Mouse (Mus musculus) liver, embryonic 13.5 days (tissue): ENCODE data around the gene Foxl1. TPM values are rescaled to one million over a fixed set of nuclear protein-coding genes. Genes with fewer than 3 reads are reported as not detected.

Experiments
- ATAC-seq: fragments of 200-750 bp; cut with Nextera tagmentation; 2 replicates; pipeline ENCODE4 v1.8.0; 2017; ENCODE audit warnings: low read depth, mild to moderate bottlenecking, moderate number of reproducible peaks, moderate library complexity
- DNase-seq: peaks from one replicate; pipeline ENCODE4 v3.0.0; 2022
- H3K27ac ChIP-seq: fragments of 300-500 bp; sonication (generic); 2 replicates; pipeline ENCODE4 v1.5.1; 2015; ENCODE audit warnings: moderate library complexity, mild to moderate bottlenecking, inconsistent platforms
- H3K27me3 ChIP-seq: fragments of 300-500 bp; sonication (generic); 2 replicates; pipeline ENCODE4 v1.6.1; 2015; ENCODE audit warnings: mild to moderate bottlenecking, inconsistent platforms
- H3K36me3 ChIP-seq: fragments of 300-500 bp; sonication (generic); 2 replicates; pipeline ENCODE4 v1.6.1; 2015; ENCODE audit warnings: mild to moderate bottlenecking, inconsistent platforms
- H3K4me1 ChIP-seq: fragments of 300-500 bp; sonication (generic); replicated peaks from 2 replicates; pipeline ENCODE4 v1.6.1; 2015; ENCODE audit warnings: inconsistent platforms
- H3K4me2 ChIP-seq: fragments of 300-500 bp; sonication (generic); 2 replicates; pipeline ENCODE4 v1.6.1; 2015; ENCODE audit warnings: inconsistent platforms, mild to moderate bottlenecking, moderate library complexity
- H3K4me3 ChIP-seq: fragments of 300-500 bp; sonication (generic); replicated peaks from 2 replicates; pipeline ENCODE4 v1.5.1; 2015; ENCODE audit warnings: mild to moderate bottlenecking, inconsistent platforms
- H3K9ac ChIP-seq: fragments of 300-500 bp; sonication (generic); 2 replicates; pipeline ENCODE4 v1.6.1; 2015; ENCODE audit warnings: mild to moderate bottlenecking, inconsistent platforms
- H3K9me3 ChIP-seq: fragments of 300-500 bp; sonication (generic); replicated peaks from 2 replicates; pipeline ENCODE4 v1.6.1; 2016; ENCODE audit warnings: inconsistent platforms
- WGBS: fragments of 180-500 bp; shearing (Covaris S2); methylation state at CpG from one replicate; pipeline ENCODE4 v1.1.7; 2015; ENCODE audit not compliant: insufficient replicate concordance; 5-methylcytosine and 5-hydroxymethylcytosine counted together
- polyA plus RNA-seq: library from polyadenylated mRNA; unstranded; fragments of >200 nt; fragmentation: Nextera tagmentation; extraction: Ambion mirVana; gene quantifications from 2 replicates; pipeline ENCODE4 v1.2.1, GENCODE M21; 2015

Gene Foxl1
- 0.13 and 0.14 TPM in 2 replicates for polyA plus RNA-seq

- ATAC-seq, result no peak
- H3K9me3 ChIP-seq, result no peaks in the 10 kb centered on the region
- H3K36me3 ChIP-seq, result no peaks in the 10 kb centered on the region
- DNase-seq, result no peak
- H3K4me3 ChIP-seq, result peak within 1 kb of the TSS; percentile 10
- peak within 1 kb of the TSS; percentile 12; the same call in 1 of the 2 replicates for H3K4me2 ChIP-seq
- no peak within 1 kb of the TSS for H3K27ac ChIP-seq
- H3K27me3 ChIP-seq, result peaks cover 96% of the 10 kb centered on the region
- H3K4me1 ChIP-seq, result peaks cover 13% of the 10 kb centered on the region
- 2% methylated on average over 43 of the region's 43 CpGs for WGBS
- H3K9ac ChIP-seq, result no peak within 1 kb of the TSS; the same call in 1 of the 2 replicates
Observed at GRCm38 (mm10) chr8:121127756-121128375, at the start of gene Foxl1. TSS of gene Foxl1 (plus strand) at chr8:121127940.

- DNase-seq, result no peak
- 0 out of 2 replicates have a peak, but pooled peaks cover 4% of the 10 kb centered on the region for H3K4me1 ChIP-seq
- ATAC-seq, result no peak
- 14% methylated on average over 14 of the region's 14 CpGs for WGBS
- no peak overlapping the region for H3K27ac ChIP-seq
- H3K4me3 ChIP-seq, result no peak overlapping the region
- no peaks in the 10 kb centered on the region for H3K9me3 ChIP-seq
- H3K9ac ChIP-seq, result no peak overlapping the region
- H3K4me2 ChIP-seq, result no peak overlapping the region
- peaks cover 99% of the 10 kb centered on the region for H3K27me3 ChIP-seq
- H3K36me3 ChIP-seq, result no peaks in the 10 kb centered on the region
Observed at GRCm38 (mm10) chr8:121078721-121079120, 49.0 kb upstream of the Foxl1 start.

GRCm38 (mm10) chr8:121079201-121079600 is 48.5 kb upstream of the Foxl1 start:
- DNase-seq (no peak), ATAC-seq (no peak)
- Histone ChIP-seq H3K4me3 (no peak overlapping the region), H3K27me3 (peaks cover 99% of the 10 kb centered on the region), H3K9ac (no peak overlapping the region), H3K36me3 (no peaks in the 10 kb centered on the region), H3K9me3 (no peaks in the 10 kb centered on the region), H3K27ac (no peak overlapping the region), H3K4me1 (0 out of 2 replicates have a peak, but pooled peaks cover 6% of the 10 kb centered on the region), H3K4me2 (no peak overlapping the region)
- WGBS, result 4% methylated on average over 7 of the region's 7 CpGs

- Histone ChIP-seq H3K9ac (no peak overlapping the region), H3K9me3 (no peaks in the 10 kb centered on the region), H3K27ac (no peak overlapping the region), H3K4me3 (no peak overlapping the region), H3K36me3 (no peaks in the 10 kb centered on the region), H3K4me1 (0 out of 2 replicates have a peak, but pooled peaks cover 8% of the 10 kb centered on the region), H3K4me2 (no peak overlapping the region), H3K27me3 (peaks cover 99% of the 10 kb centered on the region)
- ATAC-seq (no peak), DNase-seq (no peak)
- 15% methylated on average over 12 of the region's 12 CpGs for WGBS
Observed at GRCm38 (mm10) chr8:121079944-121080343, 47.8 kb upstream of the Foxl1 start.

GRCm38 (mm10) chr8:121080361-121081090 is 47.2 kb upstream of the Foxl1 start:
- Histone ChIP-seq H3K4me3 (peak overlapping the region; percentile 7; the same call in 1 of the 2 replicates), H3K4me1 (0 out of 2 replicates have a peak, but pooled peaks cover 8% of the 10 kb centered on the region), H3K36me3 (no peaks in the 10 kb centered on the region), H3K27ac (no peak overlapping the region), H3K9ac (no peak overlapping the region), H3K9me3 (no peaks in the 10 kb centered on the region), H3K4me2 (peak overlapping the region; percentile 35), H3K27me3 (peaks cover 99% of the 10 kb centered on the region)
- ATAC-seq, result no peak
- WGBS, result 2% methylated on average over 49 of the region's 49 CpGs
- DNase-seq, result no peak

- Histone ChIP-seq H3K36me3 (no peaks in the 10 kb centered on the region), H3K4me3 (0 out of 2 replicates have a peak overlapping the region, but pooled peaks have one; percentile 12), H3K27ac (no peak overlapping the region), H3K27me3 (peaks cover 99% of the 10 kb centered on the region), H3K9ac (no peak overlapping the region), H3K4me2 (peak overlapping the region; percentile 64), H3K9me3 (no peaks in the 10 kb centered on the region), H3K4me1 (0 out of 2 replicates have a peak, but pooled peaks cover 8% of the 10 kb centered on the region)
- no peak for DNase-seq
- no peak for ATAC-seq
- 11% methylated on average over 7 of the region's 7 CpGs for WGBS
Observed at GRCm38 (mm10) chr8:121081398-121081797, 46.3 kb upstream of the Foxl1 start.

GRCm38 (mm10) chr8:121082218-121083092 is 45.3 kb upstream of the Foxl1 start:
- Histone ChIP-seq H3K9ac (peak overlapping the region; percentile 39), H3K4me2 (peak overlapping the region; percentile 64), H3K36me3 (no peaks in the 10 kb centered on the region), H3K27ac (peak overlapping the region; percentile 64), H3K9me3 (no peaks in the 10 kb centered on the region), H3K4me1 (0 out of 2 replicates have a peak, but pooled peaks cover 8% of the 10 kb centered on the region), H3K4me3 (peak overlapping the region; percentile 58), H3K27me3 (peaks cover 99% of the 10 kb centered on the region)
- DNase-seq (no peak), ATAC-seq (no peak)
- WGBS, result 3% methylated on average over 57 of the region's 57 CpGs

- under 1% methylated on average over 89 of the region's 89 CpGs for WGBS
- Histone ChIP-seq H3K36me3 (no peaks in the 10 kb centered on the region), H3K4me2 (peak overlapping the region; percentile 64), H3K27me3 (peaks cover 100% of the 10 kb centered on the region), H3K4me1 (0 out of 2 replicates have a peak, but pooled peaks cover 8% of the 10 kb centered on the region), H3K27ac (peak overlapping the region; percentile 64; the same call in 1 of the 2 replicates), H3K9ac (peak overlapping the region; percentile 39), H3K4me3 (peak overlapping the region; percentile 58), H3K9me3 (no peaks in the 10 kb centered on the region)
- no peak for DNase-seq
- 0 out of 2 replicates have a peak, but pooled peaks have one; percentile 15 for ATAC-seq
Observed at GRCm38 (mm10) chr8:121083093-121083935, 44.4 kb upstream of the Foxl1 start.

- no peaks in the 10 kb centered on the region for H3K9me3 ChIP-seq
- peaks cover 100% of the 10 kb centered on the region for H3K27me3 ChIP-seq
- H3K9ac ChIP-seq, result no peak overlapping the region
- peak overlapping the region; percentile 58 for H3K4me3 ChIP-seq
- ATAC-seq (0 out of 2 replicates have a peak, but pooled peaks have one; percentile 5), DNase-seq (no peak)
- 0 out of 2 replicates have a peak, but pooled peaks cover 8% of the 10 kb centered on the region for H3K4me1 ChIP-seq
- peak overlapping the region; percentile 64 for H3K4me2 ChIP-seq
- H3K27ac ChIP-seq, result 0 out of 2 replicates have a peak overlapping the region, but pooled peaks have one; percentile 34
- 0% methylated on average over 7 of the region's 27 CpGs for WGBS
- H3K36me3 ChIP-seq, result no peaks in the 10 kb centered on the region
Observed at GRCm38 (mm10) chr8:121083936-121084209, 43.9 kb upstream of the Foxl1 start.
